Mouse (Mus musculus) telencephalon, adult 2 months (tissue): ENCODE measurements at regions not wholly inside any gene's neighbourhood (a gene's known extent, or its start where the extent isn't known, plus 50 kb on each side); places are given as distances from the start of the nearest gene placed in this dataset.

Experiments
- DNase-seq: peaks from one replicate; pipeline ENCODE4 v3.0.0-alpha.2; 2011; ENCODE audit warnings: low read depth, low spot score

GRCm38 (mm10) chr3:56590071-56590470 is 406.6 kb upstream of the Nbea start:
- DNase-seq = peak; percentile 47

- DNase-seq = no peak
Observed at GRCm38 (mm10) chr3:56575422-56575821, 391.9 kb upstream of the Nbea start.

DNA sequence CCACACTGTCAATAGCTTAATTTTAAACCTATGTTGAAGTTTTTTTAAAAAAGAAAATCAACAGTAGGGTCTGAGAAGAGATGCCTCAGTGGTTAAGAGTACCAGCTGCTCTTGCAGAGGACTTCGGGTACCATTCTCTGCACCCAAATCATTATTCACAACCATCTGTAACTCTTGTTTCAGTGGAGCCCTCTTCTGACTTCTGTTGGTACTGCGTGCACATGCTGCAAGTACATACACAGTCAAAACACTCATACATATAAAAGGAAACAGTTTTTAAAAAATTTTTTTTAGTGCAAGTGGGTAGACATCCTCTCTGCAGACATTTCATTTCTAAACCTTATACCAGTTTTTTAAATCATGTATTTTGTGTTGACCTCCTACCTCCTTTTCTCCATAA is 352.7 kb upstream of the Nbea start:
- DNase-seq = no peak

GRCm38 (mm10) chr3:56504445-56504844 is 320.9 kb upstream of the Nbea start:
- no peak for DNase-seq

- no peak for DNase-seq
Observed at GRCm38 (mm10) chr3:56499301-56499700, 315.8 kb upstream of the Nbea start.

- no peak for DNase-seq
Observed at GRCm38 (mm10) chr3:56493937-56494336, 310.4 kb upstream of the Nbea start.

- DNase-seq = no peak
Observed at GRCm38 (mm10) chr3:56489154-56489553, 305.7 kb upstream of the Nbea start.

GRCm38 (mm10) chr3:56485550-56486400 is 302.3 kb upstream of the Nbea start:
- no peak for DNase-seq

- DNase-seq = no peak
Observed at GRCm38 (mm10) chr3:56484096-56484495, 300.6 kb upstream of the Nbea start.

DNA sequence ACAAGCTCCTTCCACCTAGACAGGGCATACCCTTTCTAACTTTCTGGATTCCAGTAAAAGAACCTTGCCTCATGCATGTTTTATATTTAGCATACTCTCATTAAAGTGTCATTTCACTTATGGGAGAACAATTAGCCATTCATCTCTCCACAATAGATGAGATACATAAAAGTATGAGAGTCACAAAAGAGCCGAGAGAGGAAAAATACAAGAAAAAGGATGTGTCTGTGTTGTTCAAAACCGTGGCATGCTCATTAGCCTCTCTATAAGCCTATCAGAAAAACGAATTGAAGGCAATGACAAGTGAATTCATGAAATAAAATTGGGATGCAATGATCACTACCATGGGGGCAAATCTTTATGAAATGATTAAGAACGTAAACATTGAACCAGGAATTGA is 299.9 kb upstream of the Nbea start:
- DNase-seq = no peak

DNA sequence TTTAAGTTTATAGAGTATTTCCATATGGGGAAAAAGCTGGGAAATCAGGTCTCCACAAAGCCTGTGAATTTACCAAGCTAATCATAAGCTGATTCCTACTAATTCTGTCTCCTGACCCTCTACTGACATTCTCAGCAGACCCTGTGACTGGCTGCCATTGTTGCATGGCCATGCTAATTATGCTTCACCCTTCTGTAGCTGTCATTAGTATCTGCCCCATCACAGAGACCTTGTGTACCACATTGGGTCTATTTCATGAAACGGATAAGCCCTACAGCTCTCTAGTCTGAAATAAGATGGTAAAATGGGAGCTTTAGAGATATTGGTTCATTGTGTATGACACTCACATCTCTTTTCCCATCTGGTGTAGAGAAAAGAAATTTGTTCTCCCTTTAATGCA is 296.0 kb upstream of the Nbea start:
- no peak for DNase-seq

DNA sequence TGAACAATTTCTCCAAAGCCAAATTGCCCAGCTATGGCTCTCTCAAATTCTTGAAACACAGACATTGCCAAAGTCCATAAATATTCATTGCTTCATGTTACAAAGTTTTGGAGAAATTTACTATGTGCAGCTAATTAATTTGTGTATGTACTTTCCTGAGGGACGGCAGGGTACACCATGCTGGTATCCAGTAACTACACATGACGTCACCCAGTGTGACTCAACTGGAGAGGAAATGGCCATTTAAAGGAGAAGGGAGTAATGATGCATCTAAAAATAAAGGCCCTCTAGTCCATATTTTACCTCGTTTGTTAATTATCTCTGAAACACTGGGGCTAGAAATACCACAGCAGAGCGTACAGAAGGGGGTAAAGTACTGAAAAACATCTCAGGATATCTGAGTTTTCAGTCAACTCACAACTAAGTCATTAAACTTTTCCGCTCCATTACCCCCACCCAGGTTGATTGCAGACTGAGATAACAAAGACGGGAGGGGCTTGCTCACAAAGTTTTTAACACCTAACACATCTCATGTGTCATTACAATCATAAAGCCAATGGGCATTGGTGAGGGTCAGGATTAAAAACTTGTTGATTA is 295.1 kb upstream of the Nbea start:
- no peak for DNase-seq

DNA sequence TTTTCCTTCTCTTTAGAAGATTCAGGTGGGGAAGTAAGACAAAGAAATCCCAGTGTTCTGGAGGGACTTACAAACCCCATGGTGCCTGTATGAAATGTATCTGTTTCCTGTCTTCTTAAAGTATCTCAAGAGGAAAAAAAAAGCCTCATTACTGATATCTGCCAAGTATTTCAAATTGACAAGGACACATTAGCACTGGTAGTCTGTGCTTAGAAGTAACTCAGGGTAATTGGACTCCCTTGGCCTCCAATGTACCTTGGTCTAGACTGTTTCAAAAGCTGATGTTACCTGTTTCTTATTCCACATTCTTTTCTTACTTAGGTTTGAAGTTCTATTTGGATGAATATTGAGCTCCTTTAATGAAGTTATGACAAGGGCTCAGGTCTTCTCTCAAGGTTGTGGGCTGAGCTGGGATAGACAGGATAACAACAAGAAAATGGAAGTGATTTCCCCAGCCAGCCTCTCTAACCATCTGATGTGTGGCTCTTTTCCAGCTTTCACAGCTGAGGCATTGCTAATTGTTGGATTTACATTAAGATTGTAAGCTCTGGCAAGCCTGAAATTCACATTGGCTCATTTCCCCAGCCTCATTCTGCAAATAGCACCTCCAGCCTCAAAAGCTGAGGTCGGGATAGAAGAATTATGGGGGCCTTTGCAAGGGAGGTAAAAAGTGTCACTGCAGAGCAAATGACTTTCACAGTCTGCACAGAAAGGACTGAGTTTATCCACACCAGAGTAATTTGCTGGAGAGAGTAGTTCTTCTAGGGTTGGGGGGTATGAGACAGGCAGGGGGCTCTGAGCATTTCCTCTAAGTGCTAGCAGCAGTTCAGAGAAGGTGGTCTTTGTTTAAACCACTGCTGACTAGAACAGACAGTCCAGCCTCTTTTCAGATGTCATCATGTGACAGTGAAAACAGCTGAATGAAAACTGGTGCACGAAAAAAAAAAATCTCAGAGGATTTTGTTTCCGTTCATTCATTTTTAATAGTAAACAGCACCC is 292.3 kb upstream of the Nbea start:
- peak; percentile 76 for DNase-seq

- DNase-seq = no peak
Observed at GRCm38 (mm10) chr3:56472651-56473050, 289.1 kb upstream of the Nbea start.

DNA sequence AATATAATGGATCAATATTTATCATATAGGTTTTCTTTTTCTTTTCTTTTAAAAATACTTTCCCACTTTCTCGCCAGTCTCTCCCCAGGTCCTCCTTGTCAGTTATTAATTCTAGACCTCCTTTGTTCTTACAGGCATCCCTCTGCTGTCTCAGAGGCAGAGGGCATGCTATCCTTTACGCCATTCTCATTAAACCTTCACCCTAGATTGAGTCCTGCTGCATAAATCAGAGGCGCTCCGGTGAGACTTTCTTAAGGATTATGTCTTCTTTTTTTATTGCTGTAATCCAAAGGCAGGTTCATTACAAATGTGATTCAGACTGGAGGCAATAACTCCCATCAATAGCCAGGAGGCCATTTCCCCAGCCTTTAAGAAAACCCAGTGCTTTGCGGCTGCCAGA is 288.3 kb upstream of the Nbea start:
- no peak for DNase-seq

DNA sequence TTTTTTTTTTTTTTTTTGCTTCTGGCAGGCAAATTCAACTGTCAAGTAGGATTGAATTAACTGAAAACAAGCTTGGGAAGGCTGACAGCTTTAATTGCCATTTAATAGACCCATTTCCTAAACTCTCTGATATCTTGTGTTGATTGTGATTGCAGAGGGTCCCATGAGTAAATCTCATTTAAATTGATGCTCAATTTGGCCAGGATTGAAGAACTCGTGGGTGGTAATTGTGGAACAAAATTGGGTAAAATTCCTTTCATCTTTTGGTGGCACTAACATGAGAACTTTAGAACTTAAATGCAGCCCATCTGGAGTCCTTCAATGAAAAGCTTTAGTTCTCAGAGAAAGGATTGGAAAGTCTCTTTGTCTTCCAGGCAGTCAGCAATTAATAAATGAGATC is 287.7 kb upstream of the Nbea start:
- no peak for DNase-seq

DNA sequence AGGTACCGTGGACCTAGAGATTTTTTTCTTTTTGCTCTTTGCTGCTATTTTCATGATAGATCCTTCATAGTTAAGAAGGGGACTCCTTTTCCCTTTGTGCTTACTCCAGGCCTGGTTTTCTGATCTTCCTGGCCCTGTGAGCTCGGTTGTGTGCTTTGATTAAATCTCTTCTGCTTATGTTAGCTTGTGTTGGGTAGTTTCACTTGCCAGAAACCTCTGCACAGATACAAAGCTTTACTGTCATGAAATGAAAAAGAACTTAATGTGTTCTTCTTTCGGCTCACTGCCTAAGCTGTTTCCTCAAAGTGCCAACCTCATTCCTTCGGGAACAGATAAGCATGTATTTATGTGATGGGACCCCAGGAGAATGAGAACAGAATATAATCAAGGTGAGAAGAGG is 274.1 kb upstream of the Nbea start:
- no peak for DNase-seq

DNA sequence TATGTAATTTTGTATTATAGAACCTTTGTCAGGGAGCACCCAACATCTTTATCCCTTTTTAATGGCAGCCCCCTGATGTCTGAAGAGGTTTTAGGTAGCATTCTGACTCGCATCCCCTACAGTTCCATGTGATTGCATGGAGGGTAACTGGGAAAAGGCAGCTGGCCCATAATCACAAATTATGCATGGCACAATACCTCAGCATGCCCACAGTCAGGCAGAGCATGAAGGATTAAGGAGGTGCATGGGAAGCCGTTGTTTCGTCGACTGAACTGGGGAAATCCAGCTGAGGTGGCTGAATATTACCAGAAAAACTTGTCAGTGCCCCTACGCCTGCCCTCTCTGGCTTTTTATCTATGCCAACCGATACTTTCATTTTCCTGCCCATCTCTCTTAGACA is 272.8 kb upstream of the Nbea start:
- no peak for DNase-seq

- no peak for DNase-seq
Observed at GRCm38 (mm10) chr3:56438900-56439299, 255.4 kb upstream of the Nbea start.

- no peak for DNase-seq
Observed at GRCm38 (mm10) chr3:56438020-56438747, 254.7 kb upstream of the Nbea start.

GRCm38 (mm10) chr3:56437058-56437457 is 253.6 kb upstream of the Nbea start:
- peak; percentile 29 for DNase-seq
